Mouse (Mus musculus) spleen, adult 18-20 months (tissue): ENCODE measurements around the gene Gm11020.
A peak's percentile ranks its signal among the peaks of the same experiment; 100 is the strongest.
"Not testable (repeated sequence)": the region's sequence is repeated elsewhere in the genome, so short reads cannot be mapped to it uniquely, and the experiment has no call there.

Source experiments
- DNase-seq, 2 experiments: peaks; one replicate each; pipeline ENCODE4 v3.0.0; 2022; ENCODE audit warnings: mixed read lengths in 2 of 2

The Gm11020 gene

DNA sequence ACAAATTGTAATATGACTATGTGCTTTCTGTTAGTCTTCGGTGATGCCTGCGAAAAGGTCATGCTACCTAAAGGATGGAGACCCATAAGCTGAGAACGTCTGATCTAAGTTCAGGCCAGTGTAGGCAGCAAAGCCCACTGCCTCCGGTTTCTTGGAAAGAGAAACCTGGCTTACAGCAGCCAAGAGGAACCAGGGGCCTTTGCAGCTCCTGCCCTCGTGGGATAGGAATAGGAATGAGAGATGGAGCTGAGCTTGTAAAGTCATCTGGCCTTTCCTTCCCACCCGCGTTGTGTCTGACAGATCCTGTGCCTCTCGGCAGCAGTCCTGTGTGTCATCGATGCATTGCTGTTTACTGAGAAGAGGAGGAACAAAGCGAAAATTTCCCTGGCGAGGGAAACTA, at the start of gene Gm11020:
Gm11020 (plus strand) TSS at position 301 of the 400 bp plus-strand sequence.
- not testable (repeated sequence) for DNase-seq

GRCm38 (mm10) chr8:104293081-104293480, 28.3 kb upstream of the Gm11020 start, which contains the start of gene Cmtm2a:
Gene Cmtm2a (minus strand): TSS chr8:104293181.
- not testable (repeated sequence) for DNase-seq

- DNase-seq: no peak
Observed at GRCm38 (mm10) chr8:104294396-104294795, 27.0 kb upstream of the Gm11020 start.

- not testable (repeated sequence) for DNase-seq
Observed at GRCm38 (mm10) chr8:104301577-104301976, 19.8 kb upstream of the Gm11020 start.

DNA sequence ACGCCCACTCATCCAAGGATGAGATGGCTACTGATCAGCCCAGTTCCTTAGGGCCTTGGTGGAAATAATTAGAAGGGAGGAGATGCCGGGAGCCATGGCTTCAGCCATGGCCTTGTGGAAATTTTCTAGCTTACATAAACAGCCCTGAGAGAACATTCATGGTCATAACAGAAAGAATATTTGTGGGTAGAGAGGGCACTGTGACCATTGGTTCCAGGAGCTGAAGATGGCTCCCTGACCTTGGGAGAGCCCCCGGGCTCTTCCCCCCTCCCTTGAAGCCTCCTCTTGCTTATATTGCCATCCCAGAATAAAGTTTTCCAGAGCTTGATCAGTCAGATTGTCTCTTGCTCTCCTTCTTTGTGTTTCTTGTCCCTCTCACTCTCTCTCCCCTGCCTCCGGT, 18.8 kb upstream of the Gm11020 start:
- not testable (repeated sequence) for DNase-seq

- DNase-seq: no peak
Observed at GRCm38 (mm10) chr8:104304962-104305361, 16.4 kb upstream of the Gm11020 start.

GRCm38 (mm10) chr8:104308341-104308740, 13.0 kb upstream of the Gm11020 start:
- not testable (repeated sequence) for DNase-seq

GRCm38 (mm10) chr8:104309441-104310155, 11.8 kb upstream of the Gm11020 start, which contains the start of the genes Gm45711 and Cmtm1:
Gene Gm45711 (minus strand): TSS chr8:104310081.
Gene Cmtm1 (minus strand): TSS chr8:104310145.
- DNase-seq: not testable (repeated sequence)

GRCm38 (mm10) chr8:104312023-104312422, 9.3 kb upstream of the Gm11020 start:
- DNase-seq: not testable (repeated sequence)

- DNase-seq: no peak
Observed at GRCm38 (mm10) chr8:104313311-104313710, 8.1 kb upstream of the Gm11020 start.

DNA sequence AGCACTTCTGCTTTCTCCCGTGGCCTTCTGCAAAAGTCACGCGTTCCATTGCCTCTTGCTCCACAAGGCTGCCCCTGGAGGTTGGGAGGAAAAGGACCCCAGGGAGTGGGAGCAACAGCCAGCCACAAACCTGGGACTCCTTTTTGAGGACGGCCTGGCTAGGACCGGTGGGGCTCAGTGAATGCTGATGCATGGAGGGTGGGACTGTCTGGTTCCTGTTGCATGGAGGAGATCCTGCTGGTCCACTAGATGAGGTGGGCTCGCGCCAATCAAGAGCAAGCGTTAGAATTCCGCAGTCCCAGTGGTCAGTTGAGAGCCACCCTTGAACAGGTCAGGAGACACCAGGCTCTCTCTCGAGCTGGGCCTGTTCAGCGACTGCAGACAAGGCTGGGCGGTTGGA, 563 bp downstream of the Gm11020 start, which contains the start of gene Cmtm2b:
Cmtm2b (plus strand) TSS at position 301 of the 400 bp plus-strand sequence.
- DNase-seq: not testable (repeated sequence)

DNA sequence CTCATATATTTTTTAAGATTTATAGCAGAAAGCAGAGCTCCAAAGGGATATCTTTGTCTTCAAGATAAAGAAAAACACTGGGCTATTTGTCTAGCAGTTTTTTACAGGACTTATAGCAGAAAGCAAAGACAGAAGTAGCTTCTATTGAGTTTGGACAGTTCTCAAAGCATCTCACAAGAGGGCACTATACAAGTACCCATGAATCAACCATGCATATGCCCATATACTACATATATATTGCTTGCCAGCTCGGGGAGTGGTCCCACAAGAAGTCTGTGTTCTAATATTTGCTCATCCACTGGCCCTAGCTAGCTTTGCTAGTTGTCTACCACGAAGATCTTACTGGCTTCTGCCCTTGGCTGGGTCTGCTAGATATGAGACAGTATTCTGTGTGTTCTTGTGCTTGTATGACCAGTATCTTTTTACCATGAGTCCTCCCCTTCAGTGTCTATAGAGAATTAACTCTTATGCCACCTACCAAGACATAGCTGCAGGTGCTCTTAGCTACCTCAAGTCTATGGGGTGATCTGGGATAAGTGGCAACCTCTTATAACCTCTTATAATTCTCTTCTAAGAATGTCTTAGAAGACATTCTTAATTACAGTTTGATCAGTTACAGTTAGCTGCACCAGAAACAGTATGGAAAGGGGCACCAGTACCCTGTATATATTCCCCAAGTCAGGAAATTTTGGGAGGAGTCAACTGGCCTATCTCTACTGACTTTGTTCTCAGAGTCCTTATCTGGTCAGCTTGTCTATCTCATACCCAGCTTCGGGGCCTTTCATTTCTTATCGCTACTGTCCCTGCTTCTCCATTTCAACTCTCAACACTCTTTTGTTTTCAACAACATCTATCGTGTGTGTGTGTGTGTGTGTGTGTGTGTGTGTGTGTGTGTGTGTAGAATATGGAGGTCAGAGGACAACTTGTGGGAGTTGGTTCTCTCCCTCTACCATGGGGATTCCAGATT, 11.6 kb downstream of the Gm11020 start:
- no peak for DNase-seq

DNA sequence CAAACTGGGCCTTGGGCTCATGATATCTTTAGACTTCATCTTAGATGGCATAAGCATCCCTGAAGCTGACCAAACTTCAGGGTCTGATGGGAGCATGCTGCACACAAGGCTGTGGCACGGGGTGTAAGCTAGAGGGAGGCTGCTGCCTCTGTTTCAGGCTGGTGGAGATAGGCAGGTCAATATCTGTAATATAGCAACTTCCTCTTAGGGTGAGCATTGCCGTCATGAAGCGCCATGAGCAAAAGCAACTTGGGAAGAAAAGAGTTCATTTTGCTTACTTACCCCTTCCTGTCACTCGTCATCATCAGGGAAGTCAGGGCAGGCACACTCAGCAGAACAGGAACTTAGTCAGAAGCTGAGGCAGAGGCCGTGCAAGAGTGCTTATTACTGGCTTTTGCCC, 12.4 kb downstream of the Gm11020 start:
- no peak for DNase-seq

DNA sequence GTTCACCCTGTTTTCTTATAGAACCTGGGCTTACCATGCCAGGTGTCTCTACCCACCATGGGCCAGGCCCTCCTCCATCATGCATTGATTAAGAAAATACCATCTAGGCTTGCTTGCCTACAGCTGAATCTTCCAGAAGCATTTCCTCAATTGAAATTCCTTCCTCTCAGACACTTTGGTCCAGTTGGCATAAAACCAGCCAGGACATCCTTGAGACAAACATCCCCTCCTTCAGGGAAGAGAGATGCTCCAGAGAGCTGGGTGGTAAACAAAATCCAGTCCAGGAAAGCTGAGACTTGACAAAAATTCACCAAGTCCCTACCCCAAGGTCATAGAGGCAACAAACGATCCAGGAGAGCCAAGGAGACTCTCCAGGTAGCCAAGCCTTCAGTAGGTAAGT, 12.8 kb downstream of the Gm11020 start:
- no peak for DNase-seq

DNA sequence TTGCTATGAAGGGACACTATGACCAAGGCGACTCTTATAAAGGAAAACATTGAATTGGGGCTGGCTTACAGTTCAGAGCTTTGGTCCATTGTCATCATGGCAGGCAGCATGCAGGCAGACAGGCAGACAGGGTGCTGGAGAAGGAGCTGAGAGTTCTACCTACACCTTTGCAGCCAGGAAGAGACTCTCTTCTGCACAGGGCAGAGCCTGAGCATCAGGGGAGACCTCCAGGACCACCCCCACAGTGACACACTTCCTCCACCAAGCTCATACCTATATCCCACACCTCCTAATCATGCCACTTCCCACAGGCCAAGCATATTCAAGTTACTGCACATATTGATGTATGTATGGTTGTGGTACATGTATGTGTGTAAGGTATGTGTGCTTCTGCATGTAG, 15.4 kb downstream of the Gm11020 start:
- DNase-seq: no peak

DNA sequence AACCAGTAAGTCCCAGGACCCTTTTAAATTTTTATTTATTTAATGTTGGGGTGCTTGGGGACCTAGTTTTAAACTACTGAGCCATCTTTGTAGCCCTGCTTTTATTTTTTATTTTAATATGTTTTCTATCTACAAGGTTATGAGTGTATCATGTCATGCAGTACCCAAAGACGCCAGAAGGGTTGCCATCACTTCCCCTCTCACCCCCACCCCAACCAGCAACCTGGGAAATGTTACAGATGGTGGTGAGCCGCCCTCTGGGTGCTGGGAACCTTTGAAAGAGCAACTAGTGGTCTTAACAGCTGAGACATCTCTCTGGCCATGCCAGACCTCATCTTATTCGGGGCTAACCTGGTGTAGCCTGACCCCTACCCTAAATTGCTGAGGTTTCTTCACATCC, 16.5 kb downstream of the Gm11020 start:
- DNase-seq: no peak

GRCm38 (mm10) chr8:104339229-104339982, 18.0 kb downstream of the Gm11020 start, which contains the start of gene Cmtm3:
Gene Cmtm3 (plus strand): TSS chr8:104339410.
- DNase-seq: no peak

- DNase-seq: no peak
Observed at GRCm38 (mm10) chr8:104339983-104340232, 18.5 kb downstream of the Gm11020 start.

DNA sequence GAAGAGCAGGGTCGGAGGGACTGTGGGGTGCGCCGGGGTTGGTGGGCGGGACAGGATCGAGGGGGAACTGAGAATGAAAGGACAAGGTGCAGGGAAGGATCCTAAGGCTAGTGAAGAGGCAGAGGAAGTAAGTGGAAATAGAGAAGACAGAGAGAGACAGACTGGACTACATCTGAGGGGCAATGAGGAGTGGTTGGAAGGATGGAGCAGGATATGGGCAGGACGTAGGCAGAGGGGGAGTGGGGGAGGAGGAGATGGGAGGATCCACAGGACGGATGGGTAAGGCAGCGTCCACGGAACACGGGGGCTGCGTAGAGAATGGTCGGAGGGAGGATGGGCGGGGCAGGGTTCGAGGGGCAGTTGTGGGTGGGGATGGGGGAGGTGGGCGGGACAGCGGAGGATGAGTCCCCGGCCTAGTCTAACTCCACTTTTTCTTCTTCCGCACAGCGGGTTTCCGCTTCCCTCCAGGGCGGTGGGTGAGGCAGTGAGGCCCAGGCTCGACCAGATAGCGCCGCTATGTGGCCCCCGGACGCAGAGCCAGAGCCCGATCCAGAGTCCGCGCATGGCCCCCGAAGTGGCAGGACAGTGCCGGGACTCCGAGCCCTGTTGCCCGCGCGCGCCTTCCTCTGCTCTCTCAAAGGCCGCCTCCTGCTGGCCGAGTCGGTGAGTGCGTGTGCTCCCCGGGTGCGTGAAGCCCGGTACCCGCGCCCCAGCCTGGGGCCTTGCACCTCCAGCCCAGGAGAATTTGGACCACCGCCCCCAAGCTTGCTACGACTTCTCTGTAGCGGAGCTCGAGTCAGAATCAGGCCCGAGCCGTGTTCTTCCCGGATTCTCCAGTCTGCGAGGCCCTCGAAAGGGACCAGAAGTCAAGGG, 19.1 kb downstream of the Gm11020 start:
- peak; percentile 69 to 75 for DNase-seq

- no peak for DNase-seq
Observed at GRCm38 (mm10) chr8:104341106-104341561, 19.8 kb downstream of the Gm11020 start.

DNA sequence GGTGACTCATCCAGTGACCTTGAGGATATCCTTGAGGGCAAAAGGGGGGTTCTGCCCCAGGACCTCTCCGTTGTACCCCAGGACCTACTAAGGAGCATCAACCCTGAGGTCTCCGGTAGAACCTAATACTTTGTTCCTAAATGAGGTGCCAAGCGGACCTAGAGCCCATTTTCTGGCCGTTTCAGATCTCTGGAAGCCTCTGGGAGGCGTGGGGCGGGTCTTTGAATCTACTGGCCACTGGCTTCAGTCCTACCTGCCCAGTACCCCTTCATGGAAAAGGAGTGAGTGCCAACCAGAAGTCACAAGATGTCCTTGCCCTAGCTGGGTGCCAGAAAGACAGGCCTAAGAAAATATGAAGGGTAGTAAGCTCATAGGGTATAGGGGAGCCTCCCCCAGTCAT, 20.3 kb downstream of the Gm11020 start:
- DNase-seq: no peak

- no peak for DNase-seq
Observed at GRCm38 (mm10) chr8:104342426-104342825, 21.1 kb downstream of the Gm11020 start.
